In genomic region chr7:117269263-117269897, GRCm38 (mm10) we compare ENCODE assay signal across 27 mouse cellular contexts.
DNase-seq lines count a peak whose midpoint lies in the region; ATAC-seq and TF ChIP-seq lines count a peak whose summit lies in the region.
"Had no signal": no experiment of that assay in that cellular context is flagged by ENCODE, and none has a peak within 500 bp of the region (broad histone marks: within the 10 kb centered on the region; RNA-seq: fewer than 3 reads in every experiment).

No protein-coding gene starts in this region.

- 0 out of 2 replicates have a peak, but pooled peaks cover 14% of the 10 kb centered on the region for H3K4me1 ChIP-seq in hindbrain, embryonic 13.5 days (replicated peaks)
- no peaks in the 10 kb centered on the region for H3K4me1 ChIP-seq in hindbrain, embryonic 10.5 days (replicated peaks)
- H3K4me1 ChIP-seq in midbrain, postnatal 0 days (ENCODE audit: insufficient read depth, low read length), result no peaks in the 10 kb centered on the region
- no peaks in the 10 kb centered on the region for H3K4me1 ChIP-seq in midbrain, embryonic 13.5 days (replicated peaks)
- H3K4me1 ChIP-seq in hindbrain, embryonic 16.5 days (ENCODE audit: control insufficient read depth, insufficient read depth, low read depth, low read length), result peaks cover 4% of the 10 kb centered on the region
- H3K4me1 ChIP-seq: heart, embryonic 15.5 days; kidney, embryonic 15.5 days; lung, embryonic 15.5 days; midbrain, embryonic 10.5 days had no signal

- no peak for TF ChIP-seq CTCF in midbrain, postnatal 0 days (IDR thresholded peaks at IDR 0.05)

- ATAC-seq in hindbrain, embryonic 13.5 days (ENCODE audit: low FRiP score), result peak; percentile 77
- ATAC-seq in midbrain, postnatal 0 days (ENCODE audit: low FRiP score), result no peak
- no peak for ATAC-seq in midbrain, embryonic 13.5 days
- ATAC-seq in hindbrain, embryonic 16.5 days, result peak; percentile 60
- ATAC-seq: CD4-positive, CD25-positive, alpha-beta regulatory T cell, adult 4 months; inflammation-experienced regulatory T-cells, adult 6 months had no signal

- WGBS in hindbrain, embryonic 13.5 days, result 57% methylated on average over 10 of the region's 10 CpGs
- WGBS in hindbrain, embryonic 10.5 days, result 83% methylated on average over 10 of the region's 10 CpGs
- WGBS in midbrain, postnatal 0 days, result 67% methylated on average over 10 of the region's 10 CpGs
- WGBS in midbrain, embryonic 13.5 days, result 72% methylated on average over 10 of the region's 10 CpGs
- 48% methylated on average over 10 of the region's 10 CpGs for WGBS in hindbrain, embryonic 16.5 days

- no peak overlapping the region for H3K27ac ChIP-seq in hindbrain, embryonic 13.5 days
- no peak overlapping the region for H3K27ac ChIP-seq in hindbrain, embryonic 10.5 days
- no peak overlapping the region for H3K27ac ChIP-seq in midbrain, postnatal 0 days (ENCODE audit: low read depth, low read length)
- H3K27ac ChIP-seq in midbrain, embryonic 13.5 days, result no peak overlapping the region
- H3K27ac ChIP-seq in hindbrain, embryonic 16.5 days (ENCODE audit: low read depth, low read length), result no peak overlapping the region
- H3K27ac ChIP-seq: heart, embryonic 10.5 days; heart, embryonic 15.5 days; kidney, embryonic 15.5 days; limb, embryonic 13.5 days; lung, embryonic 15.5 days; midbrain, embryonic 10.5 days had no signal

- no peak overlapping the region for H3K9ac ChIP-seq in hindbrain, embryonic 13.5 days
- no peak overlapping the region for H3K9ac ChIP-seq in midbrain, postnatal 0 days (replicated peaks; ENCODE audit: low read length, poor library complexity, severe bottlenecking)
- no peak overlapping the region for H3K9ac ChIP-seq in midbrain, embryonic 13.5 days (replicated peaks)
- no peak overlapping the region for H3K9ac ChIP-seq in hindbrain, embryonic 16.5 days (ENCODE audit: low read depth, low read length)
- H3K9ac ChIP-seq: heart, embryonic 15.5 days; kidney, embryonic 15.5 days; limb, embryonic 13.5 days; lung, embryonic 15.5 days had no signal

- H3K4me2 ChIP-seq in hindbrain, embryonic 13.5 days, result no peak overlapping the region
- no peak overlapping the region for H3K4me2 ChIP-seq in midbrain, postnatal 0 days (ENCODE audit: low read depth, low read length, poor library complexity, severe bottlenecking)
- no peak overlapping the region for H3K4me2 ChIP-seq in midbrain, embryonic 13.5 days (replicated peaks)
- 0 out of 2 replicates have a peak overlapping the region, but pooled peaks have one; percentile 0 for H3K4me2 ChIP-seq in hindbrain, embryonic 16.5 days (ENCODE audit: low read length)
- H3K4me2 ChIP-seq: heart, embryonic 15.5 days; kidney, embryonic 15.5 days; limb, embryonic 13.5 days; liver, embryonic 11.5 days; lung, embryonic 15.5 days had no signal

- DNase-seq in hindbrain, embryonic 10.5 days (ENCODE audit: low spot score), result no peak
- DNase-seq in midbrain, postnatal 0 days (ENCODE audit: low spot score), result peak; percentile 51
- no peak for DNase-seq in ovary, adult 18-20 months (ENCODE audit: low spot score)
- no peak for DNase-seq in thymus, postnatal 0 days (ENCODE audit: low spot score)
- DNase-seq: adrenal gland, postnatal 25 days; cerebellum, adult 2 months; cerebellum, postnatal 14 days; gastrocnemius, postnatal 25 days; heart, adult 11 months; heart, postnatal 36 days; kidney, adult 11 months; kidney, postnatal 25 days; thymus, adult 2 months; thymus, postnatal 4 days had no signal

- no peak overlapping the region for H3K4me3 ChIP-seq in hindbrain, embryonic 13.5 days
- H3K4me3 ChIP-seq in hindbrain, embryonic 10.5 days, result no peak overlapping the region
- no peak overlapping the region for H3K4me3 ChIP-seq in midbrain, postnatal 0 days (ENCODE audit: low read depth, low read length)
- no peak overlapping the region for H3K4me3 ChIP-seq in midbrain, embryonic 13.5 days (replicated peaks)
- no peak overlapping the region for H3K4me3 ChIP-seq in hindbrain, embryonic 16.5 days (ENCODE audit: low read length)
- H3K4me3 ChIP-seq: erythroblast, embryonic 14.5 days; heart, embryonic 10.5 days; heart, embryonic 15.5 days; kidney, embryonic 15.5 days; limb, embryonic 13.5 days; lung, embryonic 15.5 days; midbrain, embryonic 10.5 days had no signal

- no peaks in the 10 kb centered on the region for H3K9me3 ChIP-seq in hindbrain, embryonic 13.5 days
- H3K9me3 ChIP-seq in hindbrain, embryonic 10.5 days, result no peaks in the 10 kb centered on the region
- no peaks in the 10 kb centered on the region for H3K9me3 ChIP-seq in midbrain, postnatal 0 days (ENCODE audit: low read length)
- H3K9me3 ChIP-seq in midbrain, embryonic 13.5 days, result no peaks in the 10 kb centered on the region
- no peaks in the 10 kb centered on the region for H3K9me3 ChIP-seq in hindbrain, embryonic 16.5 days (ENCODE audit: control insufficient read depth, low read length)
- H3K9me3 ChIP-seq: heart, embryonic 10.5 days; heart, embryonic 15.5 days; kidney, embryonic 15.5 days; limb, embryonic 13.5 days; lung, embryonic 15.5 days; midbrain, embryonic 10.5 days had no signal

- H3K36me3 ChIP-seq in hindbrain, embryonic 13.5 days, result no peaks in the 10 kb centered on the region
- no peaks in the 10 kb centered on the region for H3K36me3 ChIP-seq in hindbrain, embryonic 10.5 days
- no peaks in the 10 kb centered on the region for H3K36me3 ChIP-seq in midbrain, postnatal 0 days (ENCODE audit: insufficient read depth, low read length)
- no peaks in the 10 kb centered on the region for H3K36me3 ChIP-seq in midbrain, embryonic 13.5 days
- H3K36me3 ChIP-seq in hindbrain, embryonic 16.5 days (ENCODE audit: control insufficient read depth, insufficient read depth, low read length), result no peaks in the 10 kb centered on the region
- H3K36me3 ChIP-seq: heart, embryonic 10.5 days; heart, embryonic 15.5 days; kidney, embryonic 15.5 days; limb, embryonic 13.5 days; lung, embryonic 15.5 days; midbrain, embryonic 10.5 days had no signal

- H3K27me3 ChIP-seq in hindbrain, embryonic 13.5 days, result no peaks in the 10 kb centered on the region
- H3K27me3 ChIP-seq in hindbrain, embryonic 10.5 days (ENCODE audit: insufficient read depth, poor library complexity, severe bottlenecking), result no peaks in the 10 kb centered on the region
- no peaks in the 10 kb centered on the region for H3K27me3 ChIP-seq in midbrain, postnatal 0 days (ENCODE audit: insufficient read depth, low read length)
- H3K27me3 ChIP-seq in midbrain, embryonic 13.5 days, result no peaks in the 10 kb centered on the region
- no peaks in the 10 kb centered on the region for H3K27me3 ChIP-seq in hindbrain, embryonic 16.5 days (replicated peaks; ENCODE audit: control insufficient read depth, insufficient read depth, low read length)
- H3K27me3 ChIP-seq: heart, embryonic 15.5 days; kidney, embryonic 15.5 days; limb, embryonic 13.5 days; lung, embryonic 15.5 days had no signal

Comparison
In these comparisons a context has a peak if more than half of its experiments do, and no peak if none do; other contexts are left out.
1. ATAC-seq: peak in hindbrain, embryonic 13.5 days (single experiment) and hindbrain, embryonic 16.5 days (single experiment); none in midbrain, postnatal 0 days (single experiment) and midbrain, embryonic 13.5 days (single experiment).